Mouse (Mus musculus) lung, postnatal 0 days (tissue): Measurements from ENCODE around the gene Chn2.

ENCODE experiments used
- CTCF ChIP-seq: IDR thresholded peaks from 2 replicates; pipeline ENCODE4 v1.5.1; 2016; ENCODE audit warnings: antibody characterized with exemption, mild to moderate bottlenecking
- EP300 ChIP-seq: IDR thresholded peaks from 2 replicates; pipeline ENCODE4 v1.6.1; 2016; ENCODE audit warnings: antibody characterized with exemption, mild to moderate bottlenecking, control low read depth

DNA sequence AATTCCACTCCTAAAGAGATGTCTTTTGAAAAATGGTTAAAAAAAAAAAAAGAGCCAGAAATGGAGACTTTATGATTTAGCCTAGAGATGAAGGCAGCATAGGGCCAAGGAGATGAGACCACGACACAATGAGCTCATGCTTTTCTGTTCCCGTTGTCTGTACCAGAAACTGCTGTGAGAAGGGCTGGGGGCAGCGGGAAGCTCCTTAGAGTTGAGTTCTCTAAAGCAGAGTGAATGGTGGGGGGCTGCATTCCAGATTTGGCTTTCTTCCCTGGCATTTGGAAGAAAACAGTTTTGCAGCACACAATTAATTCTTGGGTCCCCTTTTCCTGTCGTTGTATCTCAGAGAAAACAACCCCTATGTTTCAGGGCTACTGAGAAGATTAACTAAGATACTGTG lies 30.1 kb upstream of the Chn2 start:
- TF ChIP-seq CTCF = no peak
- TF ChIP-seq EP300 = no peak
